Mouse (Mus musculus): ENCODE data around the gene Anks1b.

- TF ChIP-seq CTCF (conservative IDR thresholded peaks at IDR 0.05; ENCODE audit: insufficient read depth, insufficient read length, low read depth, low read length) (no peak), POLR2A (IDR thresholded peaks at IDR 0.05; ENCODE audit: low read depth, low read length) (no peak)
Observed at GRCm38 (mm10) chr10:90937721-90938460, 1064.6 kb downstream of the Anks1b start.

Measured in kidney, adult 2 months (tissue).